Mouse (Mus musculus) T-helper 1 cell (primary cell): ENCODE measurements around the gene Cyth4.

Experiments used
- in situ Hi-C: fragments of 300-600 bp; cut with MboI, MseI; formaldehyde crosslinking; loops from one replicate; pipeline ENCODE4 v1.15.1; 2025; ENCODE audit warnings: high pct_unique_total_duplicates

Cyth4 gene

GRCm38 (mm10) chr15:78614536-78614935, 17.7 kb downstream of the Cyth4 start:
- in situ Hi-C loops, result no loop called here

GRCm38 (mm10) chr15:78616973-78617372, 20.1 kb downstream of the Cyth4 start:
- in situ Hi-C loops, result no loop called here

- in situ Hi-C loops, result loop anchor here (5.0 kb wide), 1 partner anchor 119 kb away; no protein-coding TSS in a partner anchor
These were observed 26.6 kb downstream of the Cyth4 start for GRCm38 (mm10) chr15:78623426-78623825.

GRCm38 (mm10) chr15:78624431-78624950, 27.6 kb downstream of the Cyth4 start:
- in situ Hi-C loops, result loop anchor here (5.0 kb wide), 1 partner anchor 118 kb away; no protein-coding TSS in a partner anchor

GRCm38 (mm10) chr15:78624961-78625360, 28.1 kb downstream of the Cyth4 start:
- in situ Hi-C loops, result loop anchor here (5.0 kb wide), 2 partner anchors 62 to 117 kb away; no protein-coding TSS in a partner anchor

- in situ Hi-C loops, result loop anchor here (5.0 kb wide), 1 partner anchor 61 kb away; no protein-coding TSS in a partner anchor
These were observed 29.4 kb downstream of the Cyth4 start for GRCm38 (mm10) chr15:78626285-78626684.

- in situ Hi-C loops, result no loop called here
These were observed 35.5 kb downstream of the Cyth4 start for GRCm38 (mm10) chr15:78632387-78632786.

- in situ Hi-C loops, result no loop called here
These were observed 36.6 kb downstream of the Cyth4 start for GRCm38 (mm10) chr15:78633413-78633812.

- in situ Hi-C loops, result no loop called here
These were observed 37.4 kb downstream of the Cyth4 start for GRCm38 (mm10) chr15:78634095-78634737.

GRCm38 (mm10) chr15:78635231-78635630, 38.4 kb downstream of the Cyth4 start:
- in situ Hi-C loops, result no loop called here

GRCm38 (mm10) chr15:78643633-78644032, 46.8 kb downstream of the Cyth4 start:
- in situ Hi-C loops, result no loop called here

GRCm38 (mm10) chr15:78644606-78645005, 47.8 kb downstream of the Cyth4 start:
- in situ Hi-C loops, result no loop called here

- in situ Hi-C loops, result no loop called here
These were observed 50.9 kb downstream of the Cyth4 start for GRCm38 (mm10) chr15:78647746-78648145.

GRCm38 (mm10) chr15:78651169-78651568, 54.3 kb downstream of the Cyth4 start:
- in situ Hi-C loops, result loop anchor here (25.0 kb wide), 1 partner anchor 639 kb away; no protein-coding TSS in a partner anchor

- in situ Hi-C loops, result loop anchor here (25.0 kb wide), 1 partner anchor 652 kb away; no protein-coding TSS in a partner anchor
These were observed 67.4 kb downstream of the Cyth4 start for GRCm38 (mm10) chr15:78664268-78664667.

GRCm38 (mm10) chr15:78669221-78669871, 72.5 kb downstream of the Cyth4 start:
- in situ Hi-C loops, result loop anchor here (25.0 kb wide), 1 partner anchor 657 kb away; no protein-coding TSS in a partner anchor

- in situ Hi-C loops, result loop anchor here (25.0 kb wide), 1 partner anchor 658 kb away; no protein-coding TSS in a partner anchor
These were observed 73.5 kb downstream of the Cyth4 start for GRCm38 (mm10) chr15:78670341-78670740.
